Mouse (Mus musculus) testis, adult 2 months (tissue): ENCODE data around the gene Mtmr2.

Experiments
- CTCF ChIP-seq: fragments of 200-500 bp; IDR thresholded peaks from 2 replicates; pipeline ENCODE4 v1.5.1; 2012; ENCODE audit warnings: low read depth, mild to moderate bottlenecking, inconsistent platforms, low read length, moderate library complexity; ENCODE audit not compliant: control insufficient read depth, insufficient read depth, insufficient replicate concordance
- POLR2A ChIP-seq: fragments of 200-500 bp; IDR thresholded peaks from 2 replicates; pipeline ENCODE4 v1.6.1; 2012; ENCODE audit warnings: low read depth, mild to moderate bottlenecking, inconsistent platforms, low read length, moderate library complexity; ENCODE audit not compliant: control insufficient read depth

DNA sequence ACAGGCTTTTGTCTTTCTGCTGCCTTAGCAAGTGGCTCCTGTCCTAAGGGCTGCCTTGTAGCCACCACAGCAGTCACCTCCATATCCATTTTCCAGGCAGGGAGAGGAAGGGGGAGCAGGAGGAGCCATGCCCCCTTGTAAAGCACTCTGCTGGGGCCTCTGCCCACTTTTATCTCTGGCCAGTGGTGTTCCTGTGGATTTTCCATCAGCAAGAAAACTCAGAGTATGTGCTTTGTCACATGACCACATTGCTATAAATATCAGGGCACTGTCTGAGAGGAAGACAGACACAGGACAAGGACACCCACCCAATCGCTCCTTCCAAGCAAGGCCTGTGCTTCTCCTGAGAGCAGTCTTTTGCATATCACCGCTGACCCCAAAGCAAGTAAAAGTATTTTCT lies 45.1 kb upstream of the Mtmr2 start:
- TF ChIP-seq CTCF: no peak
- no peak for TF ChIP-seq POLR2A
